Mouse (Mus musculus) embryonic facial prominence, embryonic 10.5 days (tissue): ENCODE measurements around the gene Nanos2. TPM values are rescaled to one million over a fixed set of nuclear protein-coding genes. Genes with fewer than 3 reads are reported as not detected.

ENCODE experiments used
- DNase-seq: peaks from one replicate; pipeline ENCODE4 v3.0.0-alpha.2; 2017; ENCODE audit warnings: low spot score
- H3K27ac ChIP-seq: fragments of 300-500 bp; sonication (generic); replicated peaks from 2 replicates; pipeline ENCODE4 v1.5.1; 2016; ENCODE audit warnings: mild to moderate bottlenecking
- H3K27me3 ChIP-seq: fragments of 300-500 bp; sonication (generic); replicated peaks from 2 replicates; pipeline ENCODE4 v1.6.1; 2016; ENCODE audit warnings: low read depth, mild to moderate bottlenecking; ENCODE audit not compliant: poor library complexity, severe bottlenecking
- H3K36me3 ChIP-seq: fragments of 300-500 bp; sonication (generic); replicated peaks from 2 replicates; pipeline ENCODE4 v1.6.1; 2016; ENCODE audit warnings: mild to moderate bottlenecking, moderate library complexity
- H3K4me1 ChIP-seq: fragments of 300-500 bp; sonication (generic); 2 replicates; pipeline ENCODE4 v1.6.1; 2016
- H3K4me3 ChIP-seq: fragments of 300-500 bp; sonication (generic); 2 replicates; pipeline ENCODE4 v1.5.1; 2016; ENCODE audit warnings: mild to moderate bottlenecking, moderate library complexity
- H3K9me3 ChIP-seq: fragments of 300-500 bp; sonication (generic); 2 replicates; pipeline ENCODE4 v1.6.1; 2016; ENCODE audit warnings: mild to moderate bottlenecking
- WGBS: fragments of 180-500 bp; shearing (Covaris S2); methylation state at CpG from one replicate; pipeline ENCODE4 v1.1.7; 2016; 5-methylcytosine and 5-hydroxymethylcytosine counted together
- polyA plus RNA-seq: library from polyadenylated mRNA; unstranded; fragments of >200 nt; fragmentation: Nextera tagmentation; extraction: Ambion mirVana; gene quantifications from 2 replicates; pipeline ENCODE4 v1.2.1, GENCODE M21; 2016

Gene Nanos2
- not detected in 2 replicates for polyA plus RNA-seq

DNA sequence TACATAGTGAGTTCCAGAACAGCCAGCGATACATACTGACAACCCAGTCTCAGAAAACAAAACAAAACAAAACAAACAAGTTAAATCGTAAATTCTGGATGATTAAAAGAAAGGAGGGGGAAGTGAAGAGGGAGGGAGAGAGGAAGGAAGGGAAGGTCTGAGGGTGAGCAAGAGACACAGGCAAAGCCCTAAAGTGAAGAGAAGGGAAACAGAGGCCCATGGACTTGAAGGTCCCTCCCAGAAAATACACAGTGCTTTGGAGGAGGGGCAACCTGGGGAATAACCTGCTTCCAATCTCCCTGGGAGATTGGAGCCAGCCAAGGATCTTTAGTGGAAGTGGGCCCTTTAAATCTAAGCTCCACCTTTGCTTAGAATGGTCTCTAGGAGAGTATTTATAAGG lies at the start of gene Nanos2:
Gene Nanos2 (plus strand): TSS at position 301 of the 400 bp plus-strand sequence.
- H3K4me1 ChIP-seq = peaks cover 16% of the 10 kb centered on the region
- no peak within 1 kb of the TSS for H3K27ac ChIP-seq
- H3K4me3 ChIP-seq = no peak within 1 kb of the TSS
- no peak for DNase-seq
- peaks cover 29% of the 10 kb centered on the region for H3K27me3 ChIP-seq
- 85% methylated on average over 2 of the region's 2 CpGs for WGBS
- no peaks in the 10 kb centered on the region for H3K9me3 ChIP-seq
- no peaks in the 10 kb centered on the region for H3K36me3 ChIP-seq

DNA sequence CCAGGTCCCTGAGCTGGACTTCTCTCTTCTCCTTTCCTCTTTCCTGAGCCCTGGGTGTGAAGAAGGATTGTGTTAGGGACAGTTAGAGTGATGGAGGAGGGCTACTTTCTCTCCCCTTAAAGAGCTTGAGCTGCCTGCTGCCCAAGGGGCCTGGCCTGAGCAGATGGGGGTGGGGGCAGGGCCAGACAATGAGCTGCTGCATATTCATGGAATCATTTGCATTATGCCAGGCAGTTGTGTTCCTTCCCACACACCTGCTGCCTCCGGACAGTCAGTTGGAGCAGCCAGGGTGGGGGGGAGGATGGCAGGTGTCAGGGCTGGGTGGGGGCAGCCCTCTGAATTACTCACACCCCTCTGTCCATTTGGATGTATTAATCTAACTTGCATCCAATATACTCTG lies 44.8 kb upstream of the Nanos2 start:
- H3K27ac ChIP-seq = peak overlapping the region; percentile 44
- 0 out of 2 replicates have a peak overlapping the region, but pooled peaks have one; percentile 9 for H3K4me3 ChIP-seq
- no peak for DNase-seq
- H3K27me3 ChIP-seq = peaks cover 9% of the 10 kb centered on the region; the same call in 1 of the 2 replicates
- WGBS = 26% methylated on average over 1 of the region's 1 CpGs
- peaks cover 10% of the 10 kb centered on the region for H3K4me1 ChIP-seq
- peaks cover 23% of the 10 kb centered on the region for H3K36me3 ChIP-seq
- H3K9me3 ChIP-seq = no peaks in the 10 kb centered on the region

DNA sequence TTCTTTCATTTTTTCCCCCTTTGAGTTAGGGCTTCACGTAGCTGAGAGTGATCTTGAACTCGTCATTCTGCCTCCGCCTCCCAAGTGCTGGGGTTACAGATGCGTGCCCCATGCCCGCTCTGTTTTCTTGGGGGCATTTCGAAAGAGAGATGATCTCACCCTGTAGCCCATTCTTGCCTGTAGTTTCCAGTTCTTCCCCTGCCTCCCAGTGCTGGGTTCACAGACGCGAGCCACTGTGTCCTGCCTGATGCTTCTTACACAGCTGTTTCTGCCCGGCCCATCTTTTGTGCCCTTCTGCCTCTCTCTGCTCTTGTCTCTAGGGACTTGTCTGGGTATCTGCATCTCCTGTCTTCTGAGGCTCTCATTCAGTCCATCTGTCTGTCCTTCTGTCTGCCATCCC lies 44.4 kb upstream of the Nanos2 start:
- no peak for DNase-seq
- Histone ChIP-seq H3K4me1 (peaks cover 10% of the 10 kb centered on the region), H3K27me3 (peaks cover 9% of the 10 kb centered on the region; the same call in 1 of the 2 replicates), H3K27ac (no peak overlapping the region), H3K9me3 (no peaks in the 10 kb centered on the region), H3K36me3 (peaks cover 23% of the 10 kb centered on the region), H3K4me3 (no peak overlapping the region)
- WGBS = 60% methylated on average over 9 of the region's 9 CpGs

DNA sequence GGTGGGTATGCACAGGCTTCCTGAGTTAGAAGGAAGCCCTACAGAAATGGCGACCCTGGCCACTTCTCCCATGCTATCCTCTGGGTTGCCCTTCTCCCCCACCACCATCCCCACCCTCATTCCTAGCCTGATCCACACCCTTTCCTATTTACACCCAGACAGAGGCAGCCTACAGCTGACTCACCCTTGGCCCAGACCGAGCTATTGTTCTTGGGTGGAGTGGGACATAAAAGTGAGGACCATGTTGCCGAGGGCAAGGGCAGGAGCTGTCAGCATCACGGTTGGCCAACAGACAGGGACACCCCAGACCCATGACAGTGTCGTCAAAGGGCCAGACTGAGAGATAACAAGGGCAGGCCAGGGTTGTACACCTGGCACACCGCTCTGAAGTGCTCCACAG lies 39.0 kb upstream of the Nanos2 start:
- H3K36me3 ChIP-seq = peaks cover 23% of the 10 kb centered on the region
- H3K4me1 ChIP-seq = peaks cover 38% of the 10 kb centered on the region
- no peak overlapping the region; the same call in 1 of the 2 replicates for H3K27ac ChIP-seq
- H3K4me3 ChIP-seq = no peak overlapping the region
- no peak for DNase-seq
- peaks cover 5% of the 10 kb centered on the region; the same call in 1 of the 2 replicates for H3K27me3 ChIP-seq
- WGBS = 72% methylated on average over 6 of the region's 6 CpGs
- H3K9me3 ChIP-seq = no peaks in the 10 kb centered on the region

DNA sequence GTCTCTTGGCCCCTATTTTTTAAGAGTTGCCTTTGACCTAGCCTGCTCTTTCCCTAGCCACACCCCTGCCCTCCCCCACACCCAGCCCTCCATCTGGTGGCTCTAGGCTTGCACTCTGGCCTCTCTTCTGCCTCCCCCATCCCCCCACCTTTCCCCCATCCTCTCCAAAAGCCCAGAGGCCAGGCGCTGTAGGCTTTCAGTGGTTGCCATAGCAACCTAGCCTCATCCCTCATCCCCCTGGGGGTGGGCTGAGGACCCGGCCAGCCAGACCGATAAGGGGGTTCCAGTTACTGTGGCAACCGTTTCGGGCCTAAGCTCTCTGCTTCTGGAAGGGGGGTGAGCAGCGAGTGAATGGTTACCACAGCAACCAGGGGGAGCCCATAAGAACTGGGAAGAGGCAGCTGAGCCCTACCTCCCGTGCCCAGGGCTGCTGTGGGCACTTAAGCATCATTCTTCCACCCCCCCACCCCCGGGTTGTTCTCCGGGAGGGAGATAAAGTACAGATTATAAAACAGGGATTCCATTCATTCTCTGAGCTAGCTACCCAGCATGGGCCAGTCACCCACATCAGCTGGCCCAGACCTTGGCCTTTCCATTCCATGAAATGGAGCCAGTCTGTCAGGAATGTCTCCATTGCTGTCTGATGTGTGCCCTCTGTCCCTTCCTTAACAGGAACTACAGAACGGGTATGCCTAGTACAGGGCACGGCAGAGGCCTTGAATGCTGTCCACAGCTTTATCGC lies 37.2 kb upstream of the Nanos2 start:
- peaks cover 17% of the 10 kb centered on the region for H3K36me3 ChIP-seq
- no peaks in the 10 kb centered on the region for H3K9me3 ChIP-seq
- WGBS = 22% methylated on average over 12 of the region's 12 CpGs
- peak overlapping the region; percentile 61 for H3K27ac ChIP-seq
- H3K4me1 ChIP-seq = peaks cover 38% of the 10 kb centered on the region
- H3K27me3 ChIP-seq = 0 out of 2 replicates have a peak, but pooled peaks cover 8% of the 10 kb centered on the region
- DNase-seq = peak; percentile 68
- peak overlapping the region; percentile 23 for H3K4me3 ChIP-seq

DNA sequence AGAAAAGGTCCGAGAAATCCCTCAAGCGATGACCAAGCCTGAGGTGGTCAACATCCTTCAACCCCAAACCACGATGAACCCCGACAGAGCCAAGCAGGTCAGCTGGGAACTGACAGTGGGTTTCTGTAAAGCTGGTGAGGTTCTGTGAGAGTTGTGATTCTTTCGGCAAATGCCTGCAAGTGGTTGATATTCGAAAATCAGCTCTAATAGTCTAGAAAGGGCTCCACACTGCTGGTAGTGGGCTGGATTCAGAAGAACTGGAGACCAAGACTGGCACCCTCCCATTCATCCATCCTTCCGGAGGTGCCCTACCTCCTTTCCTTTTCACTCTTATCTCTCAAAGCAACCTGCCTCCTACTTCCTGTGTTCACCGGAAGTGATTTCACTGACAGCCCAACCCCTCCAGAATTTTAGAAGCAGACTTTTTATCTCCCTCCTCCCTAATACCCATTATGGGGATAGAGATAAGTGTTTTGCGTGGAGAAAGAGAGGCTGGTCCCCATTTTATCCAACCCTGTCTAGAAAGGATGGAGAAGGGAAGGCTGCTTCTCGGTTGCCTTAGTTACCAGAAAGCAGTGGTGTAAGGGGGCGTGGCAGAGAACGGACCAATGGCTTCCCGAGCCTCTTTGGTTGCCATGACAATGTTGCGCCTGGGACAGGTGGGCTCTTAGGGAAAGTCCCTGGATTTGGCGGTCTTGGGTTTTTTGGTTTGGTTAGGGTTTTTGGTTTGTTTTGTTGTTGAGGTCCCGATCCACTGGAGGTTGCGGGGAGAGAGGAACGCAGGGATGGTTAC lies 36.5 kb upstream of the Nanos2 start:
- peak overlapping the region; percentile 24 for H3K4me3 ChIP-seq
- H3K27ac ChIP-seq = peak overlapping the region; percentile 36
- H3K9me3 ChIP-seq = no peaks in the 10 kb centered on the region
- H3K36me3 ChIP-seq = peaks cover 11% of the 10 kb centered on the region
- H3K27me3 ChIP-seq = peaks cover 14% of the 10 kb centered on the region
- H3K4me1 ChIP-seq = peaks cover 38% of the 10 kb centered on the region
- DNase-seq = peak; percentile 46
- WGBS = 20% methylated on average over 18 of the region's 18 CpGs

DNA sequence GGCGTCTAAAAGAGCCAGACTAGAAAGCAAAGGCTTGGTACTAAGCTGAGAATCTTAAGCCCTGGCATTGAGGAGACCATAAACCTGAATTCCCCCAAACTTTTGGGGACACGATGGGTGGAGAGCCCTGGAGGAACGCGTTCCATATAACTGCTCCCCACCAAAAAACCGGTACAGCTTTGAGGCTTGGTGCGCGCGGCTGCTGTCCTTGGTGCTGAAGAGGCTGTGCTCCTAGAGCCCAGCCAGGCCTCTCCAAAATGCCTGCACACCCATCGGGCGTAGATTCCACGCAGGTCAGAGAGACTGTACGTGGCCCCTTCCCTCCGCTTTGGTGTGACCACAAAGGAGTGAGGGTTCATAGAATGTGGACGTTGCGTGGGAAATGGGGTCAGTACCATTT lies 35.8 kb upstream of the Nanos2 start:
- peaks cover 8% of the 10 kb centered on the region for H3K36me3 ChIP-seq
- H3K27me3 ChIP-seq = peaks cover 20% of the 10 kb centered on the region
- peaks cover 38% of the 10 kb centered on the region for H3K4me1 ChIP-seq
- H3K27ac ChIP-seq = no peak overlapping the region
- 17% methylated on average over 15 of the region's 15 CpGs for WGBS
- peak; percentile 79 for DNase-seq
- H3K4me3 ChIP-seq = peak overlapping the region; percentile 24
- no peaks in the 10 kb centered on the region for H3K9me3 ChIP-seq

DNA sequence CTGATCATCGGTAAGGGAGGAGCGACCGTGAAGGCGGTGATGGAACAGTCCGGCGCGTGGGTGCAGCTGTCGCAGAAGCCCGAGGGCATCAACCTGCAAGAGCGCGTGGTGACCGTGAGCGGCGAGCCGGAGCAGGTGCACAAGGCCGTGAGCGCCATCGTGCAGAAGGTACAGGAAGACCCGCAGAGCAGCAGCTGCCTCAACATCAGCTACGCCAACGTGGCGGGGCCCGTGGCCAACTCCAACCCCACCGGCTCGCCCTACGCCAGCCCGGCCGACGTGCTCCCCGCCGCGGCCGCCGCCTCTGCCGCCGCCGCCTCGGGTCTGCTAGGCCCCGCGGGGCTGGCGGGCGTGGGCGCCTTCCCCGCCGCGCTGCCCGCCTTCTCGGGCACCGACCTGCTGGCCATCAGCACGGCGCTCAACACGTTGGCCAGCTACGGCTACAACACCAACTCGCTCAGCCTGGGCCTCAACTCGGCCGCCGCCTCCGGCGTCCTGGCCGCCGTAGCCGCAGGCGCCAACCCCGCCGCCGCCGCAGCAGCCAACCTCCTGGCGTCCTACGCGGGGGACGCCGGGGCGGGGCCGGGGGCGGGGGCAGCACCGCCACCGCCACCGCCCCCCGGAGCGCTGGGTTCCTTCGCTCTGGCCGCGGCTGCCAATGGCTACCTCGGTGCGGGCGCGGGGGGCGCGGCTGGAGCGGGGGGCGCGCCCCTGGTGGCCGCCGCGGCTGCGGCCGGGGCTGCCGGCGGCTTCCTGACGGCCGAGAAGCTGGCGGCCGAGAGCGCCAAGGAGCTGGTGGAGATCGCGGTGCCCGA lies 29.4 kb upstream of the Nanos2 start:
- H3K4me1 ChIP-seq = peaks cover 36% of the 10 kb centered on the region
- WGBS = 1% methylated on average over 107 of the region's 107 CpGs
- H3K36me3 ChIP-seq = no peaks in the 10 kb centered on the region; the same call in 1 of the 2 replicates
- H3K9me3 ChIP-seq = no peaks in the 10 kb centered on the region
- peak overlapping the region; percentile 66 for H3K27ac ChIP-seq
- H3K27me3 ChIP-seq = peaks cover 79% of the 10 kb centered on the region
- DNase-seq = peak; percentile 82
- H3K4me3 ChIP-seq = peak overlapping the region; percentile 69

DNA sequence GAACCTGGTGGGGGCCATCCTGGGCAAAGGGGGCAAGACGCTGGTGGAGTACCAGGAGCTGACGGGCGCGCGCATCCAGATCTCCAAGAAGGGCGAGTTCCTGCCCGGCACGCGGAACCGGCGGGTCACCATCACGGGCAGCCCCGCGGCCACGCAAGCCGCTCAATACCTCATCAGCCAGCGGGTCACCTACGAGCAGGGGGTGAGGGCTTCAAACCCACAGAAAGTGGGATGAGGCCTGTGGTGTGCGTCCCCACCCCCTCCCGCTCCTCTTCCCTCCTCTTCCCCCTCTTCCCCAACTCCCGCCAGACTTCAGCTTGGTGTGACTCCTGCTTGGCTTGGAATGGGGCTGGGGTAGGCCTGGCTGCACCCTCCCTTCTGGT lies 28.8 kb upstream of the Nanos2 start:
- WGBS = under 1% methylated on average over 21 of the region's 21 CpGs
- Histone ChIP-seq H3K4me1 (peaks cover 42% of the 10 kb centered on the region), H3K9me3 (no peaks in the 10 kb centered on the region), H3K36me3 (no peaks in the 10 kb centered on the region; the same call in 1 of the 2 replicates), H3K27ac (peak overlapping the region; percentile 66; the same call in 1 of the 2 replicates), H3K27me3 (peaks cover 85% of the 10 kb centered on the region), H3K4me3 (peak overlapping the region; percentile 69)
- DNase-seq = no peak

DNA sequence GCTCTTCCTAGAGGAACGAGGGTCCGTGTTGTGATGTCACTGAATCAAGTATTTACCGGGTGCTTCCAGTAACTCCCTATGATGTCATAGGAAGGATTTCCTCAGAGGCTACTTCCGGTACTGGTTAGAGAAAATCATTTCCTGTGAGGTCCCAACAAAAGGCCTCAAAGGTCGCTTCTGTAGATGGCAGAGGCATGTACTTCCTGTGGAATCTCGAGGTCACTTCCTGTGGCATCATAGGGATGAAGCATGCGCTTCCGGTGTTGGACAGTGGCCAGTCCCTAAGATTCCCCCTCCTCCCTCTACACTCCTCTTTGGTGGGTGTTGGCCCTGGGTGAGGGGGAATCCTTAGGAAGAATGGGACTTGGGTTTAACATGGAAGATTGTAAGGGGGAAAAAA lies 27.8 kb upstream of the Nanos2 start:
- H3K4me1 ChIP-seq = peaks cover 52% of the 10 kb centered on the region
- H3K4me3 ChIP-seq = 0 out of 2 replicates have a peak overlapping the region, but pooled peaks have one; percentile 8
- no peaks in the 10 kb centered on the region for H3K9me3 ChIP-seq
- H3K27me3 ChIP-seq = peaks cover 96% of the 10 kb centered on the region
- WGBS = 60% methylated on average over 8 of the region's 8 CpGs
- DNase-seq = no peak
- no peaks in the 10 kb centered on the region; the same call in 1 of the 2 replicates for H3K36me3 ChIP-seq
- H3K27ac ChIP-seq = no peak overlapping the region

DNA sequence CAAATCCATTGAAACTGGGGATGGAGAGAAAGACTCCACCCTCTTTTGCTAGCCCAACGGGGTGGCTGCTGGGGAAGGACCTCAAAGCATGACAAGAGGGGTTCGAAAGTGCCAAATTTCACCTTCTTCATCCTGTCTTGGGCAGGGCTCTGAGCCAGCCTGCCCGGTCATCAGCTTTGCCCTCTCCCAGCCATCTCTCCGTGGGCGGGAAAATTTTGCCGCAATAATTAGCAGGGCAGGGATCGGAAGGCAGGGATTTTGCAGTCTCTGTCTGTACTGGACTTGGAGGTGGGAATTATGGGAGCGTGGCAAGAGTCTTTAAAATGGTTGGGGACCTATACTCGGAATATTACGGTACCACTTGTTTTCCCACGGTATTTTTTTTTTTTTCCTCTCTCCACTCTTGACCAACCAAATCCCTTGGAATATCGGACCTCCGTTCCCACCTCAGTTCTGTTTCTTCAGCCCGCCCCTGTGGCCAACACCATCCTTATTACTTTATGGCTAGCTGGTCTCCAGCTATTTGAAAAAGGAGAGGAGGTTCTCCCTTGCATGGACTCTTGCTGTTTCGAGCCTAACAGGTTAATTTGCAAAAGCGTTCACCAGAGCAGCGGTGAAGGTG lies 24.9 kb upstream of the Nanos2 start:
- no peak overlapping the region for H3K27ac ChIP-seq
- WGBS = under 1% methylated on average over 17 of the region's 17 CpGs
- no peaks in the 10 kb centered on the region for H3K36me3 ChIP-seq
- peak overlapping the region; percentile 46 for H3K4me3 ChIP-seq
- no peaks in the 10 kb centered on the region for H3K9me3 ChIP-seq
- H3K4me1 ChIP-seq = peaks cover 53% of the 10 kb centered on the region
- DNase-seq = no peak
- H3K27me3 ChIP-seq = peaks cover 100% of the 10 kb centered on the region
